Mouse (Mus musculus) CD4-positive, CD25-positive, alpha-beta regulatory T cell, adult 2 months (primary cell): ENCODE data around the gene Utf1.

Source experiments
- DNase-seq: peaks from one replicate; pipeline ENCODE4 v3.0.0-alpha.2; 2012; ENCODE audit warnings: low read depth, low spot score

Gene Utf1

DNA sequence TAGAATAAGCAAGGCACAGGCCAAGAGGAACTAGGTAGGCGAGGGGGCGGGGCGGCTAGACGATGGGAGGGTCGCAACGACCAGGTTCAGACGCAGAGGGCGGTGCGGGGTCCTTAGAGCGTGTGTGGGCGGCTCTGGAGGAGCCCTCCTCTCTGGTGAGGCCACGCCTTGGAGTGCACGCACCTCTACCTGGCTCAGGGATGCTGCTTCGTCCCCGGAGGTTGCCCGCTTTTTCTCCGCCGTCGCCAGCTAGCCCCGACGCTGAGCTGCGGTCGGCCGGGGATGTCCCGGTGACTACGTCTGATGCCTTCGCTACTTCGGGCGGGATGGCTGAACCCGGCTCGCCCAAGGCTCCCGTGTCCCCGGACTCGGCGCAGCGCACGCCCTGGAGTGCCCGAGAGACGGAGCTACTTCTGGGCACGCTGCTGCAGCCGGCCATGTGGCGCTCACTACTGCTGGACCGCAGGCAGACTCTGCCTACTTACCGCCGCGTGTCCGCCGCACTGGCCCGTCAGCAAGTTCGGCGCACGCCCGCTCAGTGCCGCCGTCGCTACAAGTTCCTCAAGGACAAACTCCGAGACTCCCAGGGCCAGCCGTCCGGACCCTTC is at the start of gene Utf1:
Gene Utf1, plus strand, starts transcription at position 116 of the 608 bp plus-strand sequence.
- peak; percentile 73 for DNase-seq

DNA sequence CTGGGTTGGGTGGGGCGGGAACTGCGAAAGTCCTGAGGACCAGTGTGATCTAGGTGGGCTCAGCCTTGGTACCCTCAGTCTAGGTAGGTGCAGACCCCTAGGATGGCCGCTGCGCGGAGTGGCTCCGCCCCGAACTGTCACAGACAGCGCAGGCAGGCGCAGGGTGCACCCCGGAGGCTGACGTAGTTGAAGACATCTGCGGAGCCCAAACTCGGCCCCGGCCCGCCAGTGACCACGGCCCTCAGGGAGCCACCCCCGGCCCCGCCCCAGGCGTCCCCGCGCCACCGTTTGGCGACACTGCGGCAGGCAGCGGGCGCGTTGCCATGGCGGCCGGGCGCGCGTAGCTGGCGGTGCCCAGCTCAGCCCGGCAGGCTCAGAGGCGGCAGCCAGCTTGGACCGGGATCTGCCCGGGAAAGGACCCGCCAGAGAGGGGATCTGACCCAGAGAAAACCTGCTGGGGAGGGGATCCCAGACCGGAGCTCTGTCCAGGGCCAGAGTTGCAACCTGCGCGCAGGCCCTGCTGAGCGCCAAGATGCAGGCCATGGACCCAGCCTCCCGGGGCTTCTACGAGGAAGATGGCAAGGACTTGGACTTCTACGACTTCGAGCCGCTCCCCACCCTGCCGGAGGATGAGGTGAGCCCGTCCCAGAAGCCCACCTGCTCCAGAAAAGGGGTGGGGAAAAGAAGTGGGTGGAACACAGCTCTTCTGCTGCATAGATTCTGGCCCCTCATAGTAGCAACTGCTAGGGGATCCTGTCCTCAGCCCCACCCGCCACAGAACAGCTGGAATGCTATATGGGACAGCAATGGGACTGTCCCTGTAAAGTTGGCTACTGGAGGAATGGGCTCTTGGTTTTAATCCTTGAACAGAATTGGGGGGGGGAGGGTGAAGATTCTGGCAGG is 48.7 kb upstream of the Utf1 start, which contains the start of gene Kndc1:
Gene Kndc1, plus strand, starts transcription at position 42 of the 903 bp plus-strand sequence.
- no peak for DNase-seq

DNA sequence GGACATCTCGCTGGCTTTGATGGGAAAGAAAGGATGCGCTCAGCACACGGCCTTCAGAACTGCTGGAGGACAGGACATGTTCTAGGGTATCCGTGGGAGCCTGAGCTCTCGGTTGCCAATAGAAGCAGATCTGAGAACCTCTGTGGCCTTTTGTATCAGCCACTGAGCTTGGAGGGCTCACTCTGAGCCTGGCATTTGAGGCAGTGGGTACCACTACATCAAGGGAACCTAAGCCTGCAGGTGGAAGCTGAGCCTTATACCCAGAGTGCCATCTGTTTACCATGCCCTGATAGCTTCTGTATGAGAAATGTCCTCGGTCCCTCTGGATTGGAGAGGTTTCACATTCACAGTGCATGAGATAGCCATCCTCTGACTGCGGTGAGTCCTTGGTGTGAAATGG is 47.3 kb upstream of the Utf1 start:
- DNase-seq: no peak

DNA sequence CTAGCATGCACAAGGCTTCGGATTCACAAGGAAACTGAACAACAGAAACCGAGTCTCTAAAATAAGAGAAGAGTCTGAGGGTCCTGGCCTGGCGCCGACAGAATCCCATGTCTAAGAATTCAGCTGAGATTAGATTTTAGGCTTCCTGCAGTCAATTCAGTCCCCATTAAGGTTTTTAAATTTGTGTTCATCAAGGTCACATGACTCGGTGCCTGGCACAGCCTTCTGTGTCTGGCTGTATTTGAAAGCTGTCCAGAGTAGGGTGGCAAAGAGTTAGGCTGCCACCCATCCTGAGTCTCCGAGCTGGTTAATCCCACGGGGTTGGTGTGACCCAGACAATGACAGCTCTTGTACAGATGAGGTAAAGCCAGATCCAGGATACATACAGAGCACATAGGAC is 46.8 kb upstream of the Utf1 start:
- DNase-seq: no peak

DNA sequence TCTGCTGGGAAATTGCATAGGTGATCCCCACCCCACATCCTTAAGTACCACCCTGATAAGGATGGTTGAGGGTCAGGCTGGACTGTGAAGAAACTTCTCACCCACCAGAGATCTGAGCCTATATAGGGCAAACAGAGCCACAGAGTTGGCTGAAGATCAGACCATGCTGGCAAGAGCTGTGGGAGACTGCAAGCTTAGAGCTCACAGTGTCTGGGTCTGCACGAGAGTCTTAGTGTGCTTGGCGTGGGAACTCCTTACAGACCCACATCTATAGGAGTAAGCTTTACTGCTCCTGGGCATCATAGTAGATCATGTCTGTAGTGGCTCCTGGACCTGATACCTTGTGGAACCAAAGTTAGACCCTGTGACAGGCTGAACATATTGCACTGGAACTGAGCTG is 45.0 kb upstream of the Utf1 start:
- no peak for DNase-seq

DNA sequence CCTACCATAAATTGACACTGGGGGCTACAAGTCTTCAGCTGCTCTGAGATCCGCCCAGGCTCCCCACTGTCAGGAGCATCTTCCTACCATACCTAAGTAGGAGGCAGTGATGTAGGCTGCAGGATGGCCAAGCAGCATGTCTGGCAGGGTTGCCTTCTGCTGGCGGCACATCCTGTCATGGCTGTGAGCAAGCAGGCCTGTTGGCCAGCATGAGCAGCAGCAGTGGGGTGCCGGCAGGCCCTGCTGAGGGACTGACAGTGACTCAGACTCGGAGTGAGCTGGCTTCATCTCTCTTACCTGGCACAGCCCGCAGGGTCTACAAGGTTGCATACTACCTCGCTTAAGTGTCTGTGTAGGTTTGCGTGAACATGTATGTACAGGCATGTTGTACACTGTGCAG is 44.1 kb upstream of the Utf1 start:
- no peak for DNase-seq

DNA sequence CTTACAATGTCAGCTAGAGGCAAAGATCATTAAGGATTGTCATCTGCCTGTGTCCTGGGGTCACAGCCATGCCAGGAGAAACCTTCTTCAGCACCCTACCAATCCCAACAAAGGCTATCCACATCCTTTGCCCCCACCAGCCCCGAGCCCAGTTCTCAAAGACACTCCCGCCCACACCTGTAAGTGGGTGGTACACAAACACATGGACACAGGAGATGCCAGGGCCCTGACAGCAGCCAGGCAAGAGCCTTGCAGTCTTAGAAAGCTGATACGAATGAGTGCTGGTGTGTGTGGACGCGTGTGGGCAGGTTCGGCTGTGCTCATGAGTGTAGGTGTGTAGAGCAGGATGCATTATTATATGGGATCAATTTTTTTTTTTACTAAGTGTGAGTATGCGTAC is 43.1 kb upstream of the Utf1 start:
- no peak for DNase-seq

DNA sequence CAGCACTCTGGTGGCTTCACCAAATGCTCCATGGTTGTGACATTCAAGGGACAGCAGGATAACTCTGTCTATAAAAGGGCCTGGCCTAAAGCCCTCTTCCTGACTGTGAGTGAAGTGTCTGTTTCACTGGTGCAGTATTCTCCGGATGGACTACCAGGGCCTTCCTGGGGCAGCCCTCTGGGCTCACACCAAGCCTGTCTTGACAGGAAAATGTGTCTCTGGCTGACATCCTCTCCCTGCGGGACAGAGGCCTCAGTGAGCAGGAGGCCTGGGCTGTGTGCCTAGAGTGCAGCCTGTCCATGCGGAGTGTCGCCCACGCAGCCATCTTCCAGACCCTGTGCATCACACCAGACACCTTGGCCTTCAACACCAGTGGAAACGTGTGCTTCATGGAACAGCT is 42.7 kb upstream of the Utf1 start:
- no peak for DNase-seq

DNA sequence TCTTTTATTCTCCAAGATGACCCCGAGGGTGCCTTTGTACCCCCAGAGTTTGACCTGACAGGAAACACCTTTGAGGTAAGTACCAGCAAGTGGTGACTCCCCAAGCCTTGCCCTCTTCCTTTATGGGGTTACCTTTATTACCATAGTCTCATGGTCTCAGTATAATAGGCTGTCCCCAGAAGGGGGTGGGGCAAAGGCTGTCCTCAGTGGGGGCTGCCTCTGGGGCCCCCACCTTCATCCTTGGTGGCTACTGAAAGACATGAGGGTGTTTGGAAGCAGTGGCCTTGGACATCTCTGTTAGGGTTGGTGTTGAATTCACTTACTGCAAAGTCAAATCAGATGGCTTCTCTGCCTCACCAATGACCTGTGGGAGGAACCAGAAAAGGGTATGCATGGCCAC is 41.6 kb upstream of the Utf1 start:
- no peak for DNase-seq

DNA sequence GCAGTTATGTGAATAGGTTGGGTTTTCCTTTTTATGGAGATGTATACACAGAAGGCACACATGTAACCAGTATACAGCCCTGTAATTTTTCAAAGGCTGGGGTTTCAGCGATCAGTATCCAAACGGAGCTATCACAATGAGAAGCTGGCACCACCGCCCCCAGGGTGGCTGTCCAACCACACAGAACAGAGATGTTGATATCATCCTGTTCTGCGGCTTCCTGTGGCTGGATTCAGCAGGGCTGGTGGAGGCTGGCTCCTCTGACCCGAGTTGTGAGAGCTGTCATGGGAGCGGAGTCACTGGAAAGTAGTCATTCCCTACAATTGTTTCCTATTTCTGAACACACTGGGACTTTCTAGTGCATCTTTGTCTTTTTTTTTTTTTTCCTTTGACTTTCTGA is 38.3 kb upstream of the Utf1 start:
- DNase-seq: no peak

DNA sequence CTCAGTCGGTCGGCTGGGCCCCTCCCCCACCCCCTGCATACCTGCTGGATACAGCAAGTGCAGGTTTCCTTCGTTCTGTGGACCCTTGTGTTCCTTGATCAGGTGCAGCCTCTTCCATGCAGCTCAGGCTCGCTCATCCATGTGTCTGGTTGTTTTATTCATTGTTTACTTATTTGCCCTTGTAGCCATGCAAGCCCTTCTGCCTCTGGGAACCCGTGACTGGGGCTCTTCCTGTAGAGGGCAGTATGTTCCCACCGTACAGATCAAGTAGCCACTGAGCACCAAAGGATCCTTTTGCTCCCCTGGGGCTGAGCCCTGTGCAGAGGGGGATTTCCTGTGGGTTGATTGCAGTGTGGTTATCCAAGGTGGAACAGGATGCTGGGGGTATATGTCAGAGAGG is 37.9 kb upstream of the Utf1 start:
- DNase-seq: peak; percentile 82

DNA sequence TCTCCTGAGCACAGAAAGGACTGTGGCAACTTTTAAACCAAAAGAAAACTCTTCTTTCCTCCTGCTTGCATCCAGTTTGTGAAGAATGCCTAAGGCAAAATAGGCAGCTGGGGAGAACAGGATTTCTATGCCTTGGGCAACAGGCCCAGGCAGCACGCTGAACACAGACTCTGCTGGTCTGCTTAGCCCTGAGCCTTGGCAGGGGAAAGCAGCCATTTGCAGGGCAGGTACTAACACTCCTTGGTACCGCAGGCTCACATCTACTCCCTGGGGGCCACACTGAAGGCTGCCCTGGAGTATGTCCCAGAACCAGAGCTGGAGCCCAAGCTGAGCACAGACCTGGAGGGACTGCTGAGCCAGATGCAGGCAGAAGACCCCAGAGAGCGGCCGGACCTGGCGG is 35.4 kb upstream of the Utf1 start:
- DNase-seq: no peak

DNA sequence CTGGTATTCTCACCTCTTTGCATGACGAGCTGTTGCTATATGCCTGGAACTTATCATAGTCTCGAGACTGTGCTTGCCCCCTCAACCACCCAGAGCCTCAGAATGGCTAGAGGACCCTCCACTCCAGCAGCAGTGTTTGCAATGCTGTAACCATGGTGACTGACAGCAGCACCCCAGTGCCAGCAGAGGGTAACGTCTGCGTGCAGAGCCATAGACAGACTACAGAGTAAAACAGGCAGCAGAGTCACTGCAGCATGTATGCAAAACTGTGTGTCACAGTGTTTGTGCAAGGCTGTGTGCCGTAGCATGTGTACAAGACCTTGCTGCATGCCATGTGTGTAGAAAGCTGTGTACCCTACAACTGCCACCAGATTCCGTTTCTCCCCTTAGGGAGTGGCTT is 34.1 kb upstream of the Utf1 start:
- DNase-seq: no peak

DNA sequence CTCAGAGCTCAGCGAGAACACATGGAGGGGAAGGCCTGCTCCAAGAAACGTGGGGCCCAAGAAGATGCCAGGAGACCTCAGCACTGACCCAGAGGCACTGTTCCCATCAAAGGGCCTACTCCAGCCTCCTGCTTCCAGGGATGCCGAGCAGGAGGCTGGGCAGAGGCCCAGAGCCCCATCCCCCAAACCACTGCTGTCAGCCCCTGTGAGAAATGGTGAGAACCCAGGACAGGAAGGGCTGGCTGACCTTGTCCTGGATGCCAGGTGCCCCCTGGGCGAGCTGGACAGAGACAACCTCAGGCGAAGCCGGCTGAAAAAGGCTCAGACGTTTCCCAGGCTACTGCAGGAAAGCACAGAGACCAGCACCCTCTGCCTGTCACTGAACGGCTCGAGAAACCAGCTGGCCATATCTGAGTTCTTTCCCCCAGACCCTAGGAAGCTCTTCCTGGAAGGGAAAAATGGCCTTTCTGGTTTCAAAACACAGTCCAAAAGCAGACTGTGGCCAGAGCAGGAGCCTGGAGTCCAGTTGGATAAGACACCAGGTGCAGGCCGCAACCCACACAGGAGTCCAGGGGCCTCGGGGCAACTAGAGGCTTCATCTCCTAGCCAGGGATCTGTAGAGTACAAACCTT is 33.3 kb upstream of the Utf1 start:
- DNase-seq: no peak

DNA sequence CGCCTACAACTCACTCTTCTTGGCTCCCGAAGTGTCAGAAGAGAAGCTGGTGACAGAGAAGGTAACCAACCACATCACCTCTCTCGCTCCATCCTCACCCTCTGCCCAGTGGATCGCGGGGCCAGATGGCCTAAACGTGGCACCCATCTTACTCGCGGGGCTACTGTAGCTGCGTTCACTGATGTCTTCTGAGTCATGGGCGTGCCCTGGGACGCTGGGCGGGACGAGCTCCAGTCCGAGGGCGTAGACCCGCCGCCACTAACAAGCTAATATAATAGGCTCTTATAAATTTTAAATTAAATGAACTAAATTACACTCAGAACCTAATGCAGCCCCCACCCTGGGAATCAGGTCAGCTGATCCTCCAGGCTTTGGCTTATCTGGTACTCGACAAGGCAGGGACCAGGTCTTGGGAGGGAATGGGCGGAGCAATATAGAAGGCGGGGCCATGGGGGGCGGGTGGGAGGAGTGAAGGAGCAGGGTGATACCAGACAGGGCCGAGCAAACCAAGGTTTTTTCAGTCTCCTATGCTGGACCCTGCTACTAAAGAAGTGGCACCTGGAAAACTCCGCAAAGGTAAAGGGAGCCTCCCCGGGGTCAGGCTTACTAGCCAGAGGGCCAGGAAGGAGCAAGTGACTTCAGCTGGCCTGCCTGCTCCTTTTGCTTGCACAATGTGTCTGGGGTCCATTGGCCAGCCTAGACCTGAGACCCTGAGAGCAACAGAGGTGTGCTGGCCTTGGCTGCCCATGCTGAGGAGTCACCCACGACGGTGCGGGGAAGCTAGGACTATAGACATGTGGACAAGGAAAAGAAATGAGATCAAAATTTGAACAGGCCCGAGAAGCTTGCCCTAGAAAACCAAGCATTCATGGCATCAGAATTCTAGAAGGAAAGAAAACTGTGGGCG is 29.2 kb upstream of the Utf1 start:
- peak; percentile 58 for DNase-seq

DNA sequence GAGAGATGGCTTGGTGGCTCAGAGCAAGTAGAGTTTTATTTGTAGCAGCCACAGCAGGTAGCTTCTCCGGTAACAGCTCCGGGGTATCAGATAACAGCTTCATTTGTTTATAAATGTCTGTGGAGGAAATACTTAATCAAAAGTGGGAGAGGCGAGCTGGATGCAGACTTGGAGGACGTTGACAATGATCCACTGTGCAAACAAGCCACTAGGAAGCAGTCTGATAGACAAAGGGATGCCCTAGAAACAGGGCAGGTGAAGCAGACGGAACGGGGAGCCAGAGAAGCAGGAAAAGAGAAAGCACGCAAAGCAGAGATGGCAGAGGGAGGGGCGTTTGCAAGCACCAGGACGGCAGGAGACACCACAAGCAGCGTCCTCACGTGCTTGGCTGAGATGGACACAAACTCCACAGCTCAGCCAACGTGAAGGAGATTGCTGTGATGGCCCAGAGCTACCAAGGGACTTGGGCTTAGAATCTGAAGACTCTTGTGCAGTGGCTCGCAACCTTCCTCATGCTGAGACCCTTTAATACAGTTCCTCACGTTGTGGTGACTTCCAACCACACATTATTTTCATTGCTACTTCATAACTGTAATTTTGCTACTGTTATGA is 27.8 kb upstream of the Utf1 start:
- DNase-seq: peak; percentile 26

DNA sequence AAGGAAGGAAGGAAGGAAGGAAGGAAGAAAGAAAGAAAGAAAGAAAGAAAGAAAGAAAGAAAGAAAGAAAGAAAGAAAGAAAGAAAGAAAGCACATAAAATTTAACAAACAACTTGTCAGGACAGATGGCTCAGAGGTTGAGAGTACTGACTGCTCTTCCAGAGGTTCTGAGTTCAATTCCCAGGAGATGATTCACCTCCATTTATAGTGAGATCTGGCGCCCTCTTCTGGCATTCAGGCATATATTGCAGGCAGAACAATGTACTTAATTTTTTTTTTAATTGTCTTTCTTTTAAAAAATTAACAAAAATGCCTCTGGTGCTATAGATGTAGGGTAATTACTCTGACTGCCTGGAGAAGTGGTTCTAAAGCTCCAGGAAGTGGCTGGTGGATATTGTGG is 27.2 kb upstream of the Utf1 start:
- DNase-seq: peak; percentile 55

DNA sequence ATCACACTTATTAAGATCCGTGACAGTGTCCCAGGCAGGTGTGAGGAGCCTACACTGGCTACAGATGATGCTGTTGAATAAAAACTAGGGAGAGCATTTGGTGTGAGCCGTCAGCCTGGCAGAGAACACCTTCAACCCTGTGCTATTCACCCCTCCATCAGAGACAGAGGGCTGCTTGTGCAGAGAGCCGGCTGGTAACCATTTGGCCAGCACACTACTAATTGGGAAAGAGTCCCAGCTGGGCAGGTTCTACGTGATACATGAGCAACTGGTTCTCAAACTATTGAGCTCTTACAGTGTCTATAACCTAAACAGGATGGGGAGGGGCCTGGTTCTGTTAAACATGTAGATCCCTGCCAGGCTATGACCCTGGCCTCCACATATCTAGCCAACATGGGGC is 25.3 kb upstream of the Utf1 start:
- DNase-seq: no peak

DNA sequence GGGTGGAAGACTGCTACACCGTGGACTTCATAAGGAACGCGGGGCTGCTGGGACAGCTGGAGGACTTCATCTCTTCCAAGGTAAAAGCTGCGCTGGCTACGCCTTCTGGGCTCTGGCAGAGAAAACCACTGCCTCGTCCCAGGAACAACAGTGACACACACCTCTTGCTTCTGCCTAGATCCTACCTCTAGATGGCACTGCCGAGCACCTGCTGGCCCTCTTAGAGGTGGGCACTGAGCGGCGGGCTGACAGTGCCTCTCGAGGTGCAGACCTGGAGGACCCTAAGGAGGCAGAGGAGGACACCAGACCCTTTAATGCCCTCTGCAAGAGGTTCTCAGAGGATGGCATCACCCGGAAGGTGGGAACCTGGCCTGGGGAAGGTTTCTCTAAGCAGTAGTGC is 12.9 kb upstream of the Utf1 start:
- peak; percentile 72 for DNase-seq

DNA sequence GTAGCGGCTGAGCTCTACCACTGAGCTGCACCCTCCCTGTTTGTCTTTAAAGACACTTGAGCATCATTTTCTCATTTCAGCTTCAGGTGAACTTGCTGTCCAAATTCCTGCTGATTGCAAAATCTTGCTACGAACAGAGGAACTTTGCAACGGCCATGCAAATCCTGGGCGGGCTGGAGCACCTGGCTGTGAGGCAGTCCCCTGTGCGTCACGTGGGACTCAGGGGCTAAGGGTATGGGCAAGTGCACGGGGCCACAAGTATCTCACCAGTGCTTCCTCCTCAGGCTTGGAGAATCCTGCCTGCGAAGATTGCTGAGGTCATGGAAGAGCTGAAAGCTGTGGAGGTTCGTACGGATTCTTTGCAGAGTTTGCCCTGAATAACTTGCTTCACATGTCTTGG is 6.9 kb upstream of the Utf1 start:
- no peak for DNase-seq

DNA sequence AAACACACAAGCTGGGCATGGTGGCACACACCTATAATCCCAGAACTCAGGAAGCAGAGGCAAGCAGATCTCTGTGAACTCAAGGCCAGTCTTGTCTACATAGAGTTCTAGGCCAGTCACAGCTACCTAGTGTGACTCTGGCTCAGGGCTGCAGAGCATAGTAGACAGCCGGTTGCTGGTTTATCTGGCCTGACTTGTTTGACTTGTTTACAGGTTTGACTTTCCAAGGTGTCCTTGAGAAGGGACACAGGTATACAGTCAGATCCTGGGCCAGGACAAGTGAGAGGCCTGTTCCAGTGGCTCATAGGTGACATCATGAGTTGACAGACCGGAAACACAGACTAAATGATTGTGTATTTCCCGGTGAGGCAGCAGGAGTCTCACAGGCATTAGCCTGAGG is 6.5 kb upstream of the Utf1 start:
- no peak for DNase-seq
